Mouse (Mus musculus) C2C12 (cell line): ENCODE measurements around the gene Osbpl3. TPM values are rescaled to one million over a fixed set of nuclear protein-coding genes. Genes with fewer than 3 reads are reported as not detected.

Experiments used
- H3K27me3 ChIP-seq: one replicate; pipeline ENCODE4 v1.6.1; 2011; ENCODE audit not compliant: control insufficient read depth, insufficient read depth, insufficient read length
- H3K36me3 ChIP-seq: one replicate; pipeline ENCODE4 v1.6.1; 2011; ENCODE audit not compliant: control insufficient read depth, insufficient read depth
- H3K4me3 ChIP-seq: one replicate; pipeline ENCODE4 v1.5.1; 2011; ENCODE audit warnings: mild to moderate bottlenecking, control low read depth; ENCODE audit not compliant: poor library complexity, insufficient read depth, severe bottlenecking
- H3K79me2 ChIP-seq: one replicate; pipeline ENCODE4 v1.6.1; 2011; ENCODE audit not compliant: control insufficient read depth, insufficient read depth
- H3K79me3 ChIP-seq: one replicate; pipeline ENCODE4 v1.6.1; 2011; ENCODE audit warnings: low read depth, control low read depth
- H3ac ChIP-seq: one replicate; pipeline ENCODE3; 2011; ENCODE audit warnings: low read depth; ENCODE audit not compliant: control insufficient read depth, insufficient read length
- CEBPB ChIP-seq: IDR thresholded peaks from one replicate; pipeline ENCODE4 v1.6.1; 2011; ENCODE audit warnings: low read depth, mild to moderate bottlenecking, control low read depth, moderate library complexity
- CTCF ChIP-seq: IDR thresholded peaks from one replicate; pipeline ENCODE4 v1.5.1; 2011; ENCODE audit not compliant: control insufficient read depth, insufficient read depth, insufficient read length
- FOSL1 ChIP-seq: IDR thresholded peaks from one replicate; pipeline ENCODE4 v1.8.0; 2011; ENCODE audit warnings: mild to moderate bottlenecking, low read length; ENCODE audit not compliant: poor library complexity, insufficient read depth, severe bottlenecking
- MAX ChIP-seq: IDR thresholded peaks from one replicate; pipeline ENCODE4 v1.6.1; 2011; ENCODE audit warnings: mild to moderate bottlenecking, control low read depth
- MYOD1 ChIP-seq: IDR thresholded peaks from one replicate; pipeline ENCODE4 v1.6.1; 2011; ENCODE audit warnings: low read depth; ENCODE audit not compliant: control insufficient read depth, insufficient read length
- MYOG ChIP-seq: IDR thresholded peaks from one replicate; pipeline ENCODE4 v1.6.1; 2011; ENCODE audit not compliant: control insufficient read depth, insufficient read length; ENCODE audit errors: extremely low read depth
- USF1 ChIP-seq: IDR thresholded peaks from one replicate; pipeline ENCODE4 v1.6.1; 2011; ENCODE audit warnings: low read depth, mild to moderate bottlenecking, control low read depth, moderate library complexity
- polyA plus RNA-seq: library from polyadenylated mRNA; unstranded; fragments of >200 nt; fragmentation: generic; extraction: Trizol; gene quantifications from one replicate; pipeline ENCODE4 v1.2.1, GENCODE M21; 2012; ENCODE audit warnings: missing spikeins

Gene Osbpl3
- polyA plus RNA-seq, 1 experiment, result 17.6 TPM

DNA sequence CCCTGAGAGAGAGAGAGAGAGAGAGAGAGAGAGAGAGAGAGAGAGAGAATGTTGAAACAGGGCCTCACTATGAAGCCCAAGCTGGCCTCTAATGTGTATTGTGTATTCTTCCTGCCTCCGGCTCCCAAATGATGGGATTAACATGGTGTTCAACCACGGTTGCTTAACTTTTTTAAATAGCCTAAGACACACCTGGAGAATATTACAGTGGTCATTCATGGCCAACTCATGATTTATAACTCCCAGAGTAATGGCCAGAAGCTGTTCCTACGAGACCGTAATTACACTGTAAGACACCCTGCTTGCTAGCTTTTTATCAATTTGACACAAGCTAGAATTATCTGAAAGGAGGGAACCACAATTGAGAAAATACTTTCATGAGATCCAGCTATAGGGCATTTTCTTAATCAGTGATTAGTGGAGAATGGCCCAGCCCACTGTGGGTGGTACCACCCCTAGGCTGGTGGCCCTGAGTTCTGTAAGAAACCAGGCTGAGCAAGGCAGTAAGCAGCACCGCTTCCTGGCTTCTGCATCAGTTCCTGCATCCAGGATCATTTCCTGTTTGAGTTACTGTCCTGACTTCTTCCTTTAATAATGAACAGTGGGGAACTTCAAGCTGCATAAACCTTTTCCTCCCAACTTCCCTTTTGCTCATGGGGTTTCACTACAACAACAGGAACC, 115.6 kb downstream of the Osbpl3 start:
- H3K27me3 ChIP-seq, result no peaks in the 10 kb centered on the region
- peaks cover 60% of the 10 kb centered on the region for H3K36me3 ChIP-seq
- TF ChIP-seq CEBPB (no peak), MYOG (no peak), MYOD1 (no peak), FOSL1 (no peak), MAX (no peak), USF1 (no peak), CTCF (no peak)
- no peaks in the 10 kb centered on the region for H3K79me2 ChIP-seq
- no peak overlapping the region for H3K4me3 ChIP-seq
- H3ac ChIP-seq, result no peak overlapping the region
- no peaks in the 10 kb centered on the region for H3K79me3 ChIP-seq

- no peak for TF ChIP-seq USF1
- no peak for TF ChIP-seq FOSL1
- TF ChIP-seq MAX, result no peak
- TF ChIP-seq MYOG, result no peak
- no peak for TF ChIP-seq CEBPB
- no peak for TF ChIP-seq MYOD1
- TF ChIP-seq CTCF, result no peak
- Histone ChIP-seq H3K79me3 (no peaks in the 10 kb centered on the region), H3K4me3 (no peak overlapping the region), H3K27me3 (no peaks in the 10 kb centered on the region), H3K79me2 (no peaks in the 10 kb centered on the region), H3K36me3 (peaks cover 48% of the 10 kb centered on the region), H3ac (no peak overlapping the region)
Measured at GRCm38 (mm10) chr6:50337431-50337830, 118.6 kb downstream of the Osbpl3 start.

- Histone ChIP-seq H3K79me2 (no peaks in the 10 kb centered on the region), H3K4me3 (no peak overlapping the region), H3ac (no peak overlapping the region), H3K27me3 (no peaks in the 10 kb centered on the region), H3K36me3 (peaks cover 38% of the 10 kb centered on the region), H3K79me3 (no peaks in the 10 kb centered on the region)
- no peak for TF ChIP-seq CTCF
- TF ChIP-seq FOSL1, result no peak
- no peak for TF ChIP-seq CEBPB
- no peak for TF ChIP-seq MYOD1
- no peak for TF ChIP-seq MYOG
- no peak for TF ChIP-seq USF1
- TF ChIP-seq MAX, result no peak
Measured at GRCm38 (mm10) chr6:50336376-50336775, 119.6 kb downstream of the Osbpl3 start.

DNA sequence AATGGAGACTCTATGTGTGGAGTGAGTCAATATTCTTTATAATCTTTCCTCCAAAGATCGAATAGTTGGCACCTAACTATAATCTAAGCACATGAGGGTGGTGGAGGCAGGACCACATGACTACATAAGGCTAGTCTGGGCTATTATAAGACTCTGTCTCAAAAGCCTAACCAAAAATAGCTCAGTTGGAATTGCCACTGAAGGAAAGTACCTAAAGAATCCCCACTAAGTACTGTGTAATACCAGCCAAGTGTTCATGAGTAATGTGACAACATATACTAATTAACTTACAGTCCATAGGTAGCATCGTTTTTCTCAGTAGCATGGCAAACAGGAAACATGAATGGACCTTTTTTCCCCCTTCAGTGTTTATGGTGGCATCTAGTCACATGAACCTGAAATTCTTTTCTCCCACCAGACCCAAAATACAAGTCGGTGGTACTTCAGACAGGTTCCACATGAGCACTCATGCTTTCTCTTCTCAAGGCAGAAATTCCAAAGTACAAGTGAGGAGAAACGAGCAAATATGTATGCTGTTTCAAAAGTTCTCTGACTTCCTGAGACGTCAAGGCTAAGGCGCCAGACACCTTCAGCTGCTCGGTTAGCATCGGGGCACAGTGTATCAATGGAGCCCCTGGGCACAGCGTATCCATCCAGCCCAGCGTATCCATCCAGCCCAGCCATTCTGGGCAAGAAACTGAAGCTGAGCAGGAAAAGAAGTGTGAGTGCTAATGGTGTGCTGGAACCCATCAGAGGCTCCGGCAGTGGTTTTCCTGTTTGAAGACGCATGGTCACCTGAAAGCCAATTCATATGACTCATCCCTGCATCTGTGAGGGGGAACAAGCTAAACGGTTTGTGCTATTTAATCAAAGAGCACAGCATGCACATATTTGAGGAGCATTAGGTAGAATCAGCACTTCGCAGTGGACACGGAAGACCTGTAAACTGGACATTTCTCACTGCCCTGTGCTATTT, 120.9 kb downstream of the Osbpl3 start:
- H3K36me3 ChIP-seq, result peaks cover 29% of the 10 kb centered on the region
- no peak overlapping the region for H3ac ChIP-seq
- H3K79me2 ChIP-seq, result no peaks in the 10 kb centered on the region
- no peak overlapping the region for H3K4me3 ChIP-seq
- TF ChIP-seq USF1 (no peak), MYOD1 (no peak), FOSL1 (no peak), CTCF (no peak), MAX (no peak), MYOG (no peak), CEBPB (no peak)
- H3K27me3 ChIP-seq, result no peaks in the 10 kb centered on the region
- H3K79me3 ChIP-seq, result no peaks in the 10 kb centered on the region

DNA sequence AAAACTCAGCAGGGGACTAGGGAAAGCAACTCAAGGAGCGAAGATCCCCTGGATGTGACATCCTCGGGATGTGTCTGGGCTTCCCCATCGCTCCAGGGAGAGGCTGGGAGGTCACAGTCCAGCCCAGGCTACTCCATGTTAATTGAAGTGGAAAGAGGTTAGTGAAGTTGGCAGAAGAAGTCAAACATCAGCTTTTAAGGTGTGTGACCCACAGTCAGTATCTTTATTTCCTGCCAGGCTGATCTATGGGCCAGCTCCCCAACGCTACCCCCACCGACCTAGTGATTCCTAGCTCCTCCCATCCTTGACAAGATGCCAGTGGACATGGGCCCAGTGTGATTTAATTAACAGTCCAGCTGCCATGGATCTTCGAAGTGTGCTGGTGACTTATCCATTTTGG, 122.7 kb downstream of the Osbpl3 start:
- TF ChIP-seq FOSL1 (no peak), CTCF (no peak), MYOG (no peak), MYOD1 (no peak), USF1 (no peak), MAX (no peak), CEBPB (no peak)
- no peaks in the 10 kb centered on the region for H3K27me3 ChIP-seq

More for the DNA sequence above, 122.7 kb downstream of the Osbpl3 start:
- Histone ChIP-seq H3K79me2 (no peaks in the 10 kb centered on the region), H3K36me3 (peaks cover 28% of the 10 kb centered on the region), H3K4me3 (no peak overlapping the region), H3ac (no peak overlapping the region), H3K79me3 (no peaks in the 10 kb centered on the region)
